Mouse (Mus musculus) heart, embryonic 14.5 days (tissue): ENCODE measurements around the gene Fbxl13. TPM values are rescaled to one million over a fixed set of nuclear protein-coding genes. Genes with fewer than 3 reads are reported as not detected.

Source experiments
- ATAC-seq: fragments of 200-750 bp; cut with Nextera tagmentation; 2 replicates; pipeline ENCODE4 v1.8.0; 2017; ENCODE audit warnings: low read depth, moderate TSS enrichment; ENCODE audit not compliant: insufficient number of reproducible peaks, insufficient read depth, low FRiP score
- H3K27ac ChIP-seq, 2 experiments: fragments of 200-500 bp in 1 of 2; fragments of 300-500 bp in 1 of 2; sonication (generic) in 1 of 2; replicated peaks in 1 of 2; 2 replicates each; pipeline ENCODE4 v1.5.1; 2012 to 2014; ENCODE audit warnings: low read depth in 2 of 2, low read length in 2 of 2, control low read depth in 1 of 2, mild to moderate bottlenecking in 1 of 2, mixed read lengths in 1 of 2; ENCODE audit not compliant: control insufficient read depth in 1 of 2, insufficient read depth in 1 of 2
- H3K27me3 ChIP-seq: fragments of 300-500 bp; sonication (generic); 2 replicates; pipeline ENCODE4 v1.6.1; 2014; ENCODE audit warnings: mild to moderate bottlenecking, low read length, control low read depth; ENCODE audit not compliant: control insufficient read depth, insufficient read depth
- H3K36me3 ChIP-seq: fragments of 300-500 bp; sonication (generic); 2 replicates; pipeline ENCODE4 v1.6.1; 2014; ENCODE audit warnings: mild to moderate bottlenecking, control low read depth, low read length, mixed read lengths; ENCODE audit not compliant: control insufficient read depth, insufficient read depth
- H3K4me1 ChIP-seq, 2 experiments: fragments of 200-500 bp in 1 of 2; fragments of 300-500 bp in 1 of 2; sonication (generic) in 1 of 2; 2 replicates each; pipeline ENCODE4 v1.6.1; 2012 to 2014; ENCODE audit warnings: low read length in 2 of 2, control low read depth in 1 of 2, mixed read lengths in 1 of 2; ENCODE audit not compliant: control insufficient read depth in 2 of 2, insufficient read depth in 2 of 2
- H3K4me2 ChIP-seq: fragments of 300-500 bp; sonication (generic); 2 replicates; pipeline ENCODE4 v1.6.1; 2014; ENCODE audit warnings: mild to moderate bottlenecking, low read length
- H3K4me3 ChIP-seq, 2 experiments: fragments of 200-500 bp in 1 of 2; fragments of 300-500 bp in 1 of 2; sonication (generic) in 1 of 2; 2 replicates each; pipeline ENCODE4 v1.5.1; 2012 to 2014; ENCODE audit warnings: low read length in 2 of 2, mild to moderate bottlenecking in 2 of 2, control low read depth in 1 of 2, low read depth in 1 of 2, moderate library complexity in 1 of 2; ENCODE audit not compliant: control insufficient read depth in 1 of 2, insufficient read depth in 1 of 2
- H3K9ac ChIP-seq: fragments of 300-500 bp; sonication (generic); 2 replicates; pipeline ENCODE4 v1.6.1; 2014; ENCODE audit warnings: mild to moderate bottlenecking, low read length
- H3K9me3 ChIP-seq: fragments of 300-500 bp; sonication (generic); 2 replicates; pipeline ENCODE4 v1.6.1; 2016; ENCODE audit warnings: low read length, control low read depth; ENCODE audit not compliant: control insufficient read depth
- WGBS: fragments of 180-500 bp; shearing (Covaris S2); extraction: QIAGEN DNeasy Blood & Tissue Kit; methylation state at CpG from one replicate; pipeline ENCODE4 v1.1.7; 2014; 5-methylcytosine and 5-hydroxymethylcytosine counted together
- polyA plus RNA-seq: library from polyadenylated mRNA; unstranded; fragments of >200 nt; fragmentation: Nextera tagmentation; extraction: Ambion mirVana; gene quantifications from 2 replicates; pipeline ENCODE4 v1.2.1, GENCODE M21; 2014

Fbxl13 gene
- polyA plus RNA-seq, 1 experiment from 2014 or later = 0.19 TPM

GRCm38 (mm10) chr5:21491469-21491868 is 154.0 kb downstream of the Fbxl13 start:
- Histone ChIP-seq H3K9me3 (no peaks in the 10 kb centered on the region), H3K27ac (no peak overlapping the region), H3K4me2 (no peak overlapping the region), H3K27me3 (no peaks in the 10 kb centered on the region), H3K36me3 (no peaks in the 10 kb centered on the region), H3K4me3 (no peak overlapping the region), H3K9ac (no peak overlapping the region), H3K4me1 (peaks cover 11 to 14% of the 10 kb centered on the region in 2 experiments)
- WGBS = 84% methylated on average over 2 of the region's 2 CpGs
- no peak for ATAC-seq

GRCm38 (mm10) chr5:21489135-21489534 is 156.3 kb downstream of the Fbxl13 start:
- no peak overlapping the region for H3K4me2 ChIP-seq
- no peak overlapping the region for H3K9ac ChIP-seq
- 75% methylated on average over 4 of the region's 4 CpGs for WGBS
- H3K4me3 ChIP-seq = no peak overlapping the region
- H3K27me3 ChIP-seq = no peaks in the 10 kb centered on the region
- peak overlapping the region in 1 of 2 experiments; percentile 10; a peak in 1 of 4 replicates for H3K27ac ChIP-seq
- H3K4me1 ChIP-seq = peaks cover 6 to 7% of the 10 kb centered on the region in 2 experiments; a peak in 2 of 4 replicates
- no peaks in the 10 kb centered on the region for H3K36me3 ChIP-seq
- no peak for ATAC-seq
- no peaks in the 10 kb centered on the region for H3K9me3 ChIP-seq

- WGBS = 68% methylated on average over 5 of the region's 5 CpGs
- Histone ChIP-seq H3K27me3 (no peaks in the 10 kb centered on the region), H3K9ac (no peak overlapping the region), H3K4me1 (peaks cover 6 to 7% of the 10 kb centered on the region in 2 experiments; a peak in 2 of 4 replicates), H3K4me3 (no peak overlapping the region), H3K36me3 (no peaks in the 10 kb centered on the region), H3K9me3 (no peaks in the 10 kb centered on the region), H3K4me2 (no peak overlapping the region), H3K27ac (peak overlapping the region in 1 of 2 experiments; percentile 10; a peak in 1 of 4 replicates)
- no peak for ATAC-seq
Measured at GRCm38 (mm10) chr5:21488506-21488905, 156.9 kb downstream of the Fbxl13 start.

- H3K4me3 ChIP-seq = no peak overlapping the region
- WGBS = 87% methylated on average over 3 of the region's 3 CpGs
- no peaks in the 10 kb centered on the region for H3K36me3 ChIP-seq
- H3K9me3 ChIP-seq = no peaks in the 10 kb centered on the region
- H3K4me2 ChIP-seq = no peak overlapping the region
- no peak for ATAC-seq
- peak overlapping the region in 1 of 2 experiments; percentile 41; a peak in 1 of 4 replicates for H3K27ac ChIP-seq
- no peaks in the 10 kb centered on the region for H3K27me3 ChIP-seq
- H3K9ac ChIP-seq = no peak overlapping the region
- peaks cover 6 to 8% of the 10 kb centered on the region in 2 experiments for H3K4me1 ChIP-seq
Measured at GRCm38 (mm10) chr5:21487716-21488115, 157.7 kb downstream of the Fbxl13 start.

- Histone ChIP-seq H3K9ac (no peak overlapping the region), H3K27ac (no peak overlapping the region), H3K4me1 (peaks cover 9 to 12% of the 10 kb centered on the region in 2 experiments), H3K9me3 (no peaks in the 10 kb centered on the region), H3K27me3 (no peaks in the 10 kb centered on the region), H3K4me3 (no peak overlapping the region), H3K36me3 (no peaks in the 10 kb centered on the region), H3K4me2 (no peak overlapping the region)
- 80% methylated on average over 3 of the region's 3 CpGs for WGBS
- no peak for ATAC-seq
Measured at GRCm38 (mm10) chr5:21487306-21487705, 158.1 kb downstream of the Fbxl13 start.

- WGBS = 66% methylated on average over 5 of the region's 5 CpGs
- no peak overlapping the region for H3K27ac ChIP-seq
Measured at GRCm38 (mm10) chr5:21486798-21487197, 158.6 kb downstream of the Fbxl13 start.

GRCm38 (mm10) chr5:21485197-21485829 is 160.1 kb downstream of the Fbxl13 start:
- Histone ChIP-seq H3K9ac (no peak overlapping the region), H3K27ac (no peak overlapping the region), H3K4me3 (no peak overlapping the region), H3K36me3 (0 out of 2 replicates have a peak, but pooled peaks cover 7% of the 10 kb centered on the region), H3K4me2 (no peak overlapping the region), H3K4me1 (peaks cover 10 to 12% of the 10 kb centered on the region in 2 experiments), H3K9me3 (no peaks in the 10 kb centered on the region), H3K27me3 (no peaks in the 10 kb centered on the region)
- no peak for ATAC-seq
- 90% methylated on average over 8 of the region's 8 CpGs for WGBS

More at GRCm38 (mm10) chr5:21486798-21487197, 158.6 kb downstream of the Fbxl13 start:
- Histone ChIP-seq H3K27me3 (no peaks in the 10 kb centered on the region), H3K4me2 (no peak overlapping the region), H3K9ac (no peak overlapping the region), H3K9me3 (no peaks in the 10 kb centered on the region), H3K4me1 (peaks cover 10 to 12% of the 10 kb centered on the region in 2 experiments), H3K4me3 (no peak overlapping the region), H3K36me3 (no peaks in the 10 kb centered on the region)
- no peak for ATAC-seq
